Mouse (Mus musculus) B cell, adult 2 months (primary cell): Measurements from ENCODE around the gene Gm8050.
A peak's percentile ranks its signal among the peaks of the same experiment; 100 is the strongest.
"Not testable (repeated sequence)": the region's sequence is repeated elsewhere in the genome, so short reads cannot be mapped to it uniquely, and the experiment has no call there.

ENCODE experiments used
- DNase-seq, 2 experiments: peaks; one replicate each; pipeline ENCODE4 v3.0.0; 2022

The Gm8050 gene

GRCm38 (mm10) chr14:6720151-6720550 lies at the start of gene Gm8050:
Gm8050 (minus strand) TSS chr14:6720251.
- not testable (repeated sequence) for DNase-seq

- DNase-seq: peak; percentile 2 to 8
Measured at GRCm38 (mm10) chr14:6757231-6757536, 37.1 kb upstream of the Gm8050 start.

GRCm38 (mm10) chr14:6756384-6757230 lies 36.6 kb upstream of the Gm8050 start:
- DNase-seq: not testable (repeated sequence)

GRCm38 (mm10) chr14:6742232-6742631 lies 22.2 kb upstream of the Gm8050 start, which contains the start of gene Gm3636:
Gm3636 (minus strand) TSS chr14:6742332.
- DNase-seq: not testable (repeated sequence)

GRCm38 (mm10) chr14:6684070-6684469 lies 36.0 kb downstream of the Gm8050 start, which contains the start of gene Gm10251:
Gm10251 (minus strand) TSS chr14:6684170.
- not testable (repeated sequence) for DNase-seq
